Mouse (Mus musculus) embryonic facial prominence, embryonic 15.5 days (tissue): ENCODE measurements around the gene Gm7075. TPM values are rescaled to one million over a fixed set of nuclear protein-coding genes. Genes with fewer than 3 reads are reported as not detected.
"Not testable (repeated sequence)": the region's sequence is repeated elsewhere in the genome, so short reads cannot be mapped to it uniquely, and the experiment has no call there.

ENCODE experiments used
- ATAC-seq: fragments of 200-750 bp; cut with Nextera tagmentation; 2 replicates; pipeline ENCODE4 v1.8.0; 2017; ENCODE audit warnings: low read depth, moderate TSS enrichment; ENCODE audit not compliant: insufficient number of reproducible peaks, low FRiP score, low TSS enrichment
- H3K27ac ChIP-seq: fragments of 300-500 bp; sonication (generic); replicated peaks from 2 replicates; pipeline ENCODE4 v1.5.1; 2015; ENCODE audit warnings: mild to moderate bottlenecking, inconsistent platforms
- H3K27me3 ChIP-seq: fragments of 300-500 bp; sonication (generic); 2 replicates; pipeline ENCODE4 v1.6.1; 2015; ENCODE audit warnings: inconsistent platforms
- H3K36me3 ChIP-seq: fragments of 300-500 bp; sonication (generic); 2 replicates; pipeline ENCODE4 v1.6.1; 2015; ENCODE audit warnings: mild to moderate bottlenecking, inconsistent platforms
- H3K4me1 ChIP-seq: fragments of 300-500 bp; sonication (generic); 2 replicates; pipeline ENCODE4 v1.6.1; 2015; ENCODE audit warnings: inconsistent platforms
- H3K4me2 ChIP-seq: fragments of 300-500 bp; sonication (generic); replicated peaks from 2 replicates; pipeline ENCODE4 v1.6.1; 2015; ENCODE audit warnings: mild to moderate bottlenecking, inconsistent platforms
- H3K4me3 ChIP-seq: fragments of 300-500 bp; sonication (generic); replicated peaks from 2 replicates; pipeline ENCODE4 v1.5.1; 2015; ENCODE audit warnings: mild to moderate bottlenecking, inconsistent platforms
- H3K9ac ChIP-seq: fragments of 300-500 bp; sonication (generic); 2 replicates; pipeline ENCODE4 v1.6.1; 2015; ENCODE audit warnings: inconsistent platforms
- H3K9me3 ChIP-seq: fragments of 300-500 bp; sonication (generic); replicated peaks from 2 replicates; pipeline ENCODE4 v1.6.1; 2016; ENCODE audit warnings: inconsistent platforms
- WGBS: fragments of 180-500 bp; shearing (Covaris S2); methylation state at CpG from one replicate; pipeline ENCODE4 v1.1.7; 2015; 5-methylcytosine and 5-hydroxymethylcytosine counted together
- polyA plus RNA-seq: library from polyadenylated mRNA; unstranded; fragments of >200 nt; fragmentation: Nextera tagmentation; extraction: Ambion mirVana; gene quantifications from 2 replicates; pipeline ENCODE4 v1.2.1, GENCODE M21; 2015

Gm7075 gene
- polyA plus RNA-seq, result not detected in 2 replicates

GRCm38 (mm10) chr10:63421739-63422735 lies at the start of gene Gm7075:
Gm7075 (minus strand) TSS chr10:63421789.
- no peaks in the 10 kb centered on the region for H3K27me3 ChIP-seq
- H3K9me3 ChIP-seq, result no peaks in the 10 kb centered on the region
- no peak within 1 kb of the TSS for H3K9ac ChIP-seq
- no peaks in the 10 kb centered on the region for H3K4me1 ChIP-seq
- 87% methylated on average over 18 of the region's 18 CpGs for WGBS
- no peaks in the 10 kb centered on the region for H3K36me3 ChIP-seq
- H3K4me2 ChIP-seq, result no peak within 1 kb of the TSS
- no peak within 1 kb of the TSS for H3K4me3 ChIP-seq
- no peak for ATAC-seq
- H3K27ac ChIP-seq, result no peak within 1 kb of the TSS

GRCm38 (mm10) chr10:63460935-63461334 lies 39.3 kb upstream of the Gm7075 start:
- Histone ChIP-seq H3K4me3 (no peak overlapping the region), H3K4me1 (no peaks in the 10 kb centered on the region), H3K9ac (no peak overlapping the region), H3K9me3 (no peaks in the 10 kb centered on the region), H3K4me2 (no peak overlapping the region), H3K27me3 (no peaks in the 10 kb centered on the region), H3K27ac (no peak overlapping the region), H3K36me3 (no peaks in the 10 kb centered on the region)
- ATAC-seq, result no peak
- WGBS, result 66% methylated on average over 5 of the region's 5 CpGs

GRCm38 (mm10) chr10:63457292-63458128 lies 35.9 kb upstream of the Gm7075 start:
- no peaks in the 10 kb centered on the region for H3K9me3 ChIP-seq
- WGBS, result 71% methylated on average over 17 of the region's 17 CpGs
- no peaks in the 10 kb centered on the region for H3K27me3 ChIP-seq
- H3K9ac ChIP-seq, result no peak overlapping the region
- no peaks in the 10 kb centered on the region for H3K36me3 ChIP-seq
- peaks cover 6% of the 10 kb centered on the region; the same call in 1 of the 2 replicates for H3K4me1 ChIP-seq
- H3K4me3 ChIP-seq, result no peak overlapping the region
- H3K4me2 ChIP-seq, result no peak overlapping the region
- ATAC-seq, result no peak
- no peak overlapping the region for H3K27ac ChIP-seq

GRCm38 (mm10) chr10:63455110-63455878 lies 33.7 kb upstream of the Gm7075 start:
- H3K9ac ChIP-seq, result no peak overlapping the region
- no peaks in the 10 kb centered on the region for H3K9me3 ChIP-seq
- H3K36me3 ChIP-seq, result no peaks in the 10 kb centered on the region
- no peak overlapping the region; the same call in 1 of the 2 replicates for H3K27ac ChIP-seq
- no peak for ATAC-seq
- H3K4me3 ChIP-seq, result no peak overlapping the region
- no peak overlapping the region for H3K4me2 ChIP-seq
- H3K4me1 ChIP-seq, result peaks cover 6% of the 10 kb centered on the region; the same call in 1 of the 2 replicates
- WGBS, result 40% methylated on average over 8 of the region's 8 CpGs
- H3K27me3 ChIP-seq, result no peaks in the 10 kb centered on the region

- 82% methylated on average over 4 of the region's 4 CpGs for WGBS
These were observed 32.3 kb upstream of the Gm7075 start for GRCm38 (mm10) chr10:63453926-63454325.

GRCm38 (mm10) chr10:63444602-63445387 lies 23.2 kb upstream of the Gm7075 start:
- H3K36me3 ChIP-seq, H3K4me3 ChIP-seq, H3K9ac ChIP-seq, H3K27me3 ChIP-seq, ATAC-seq, H3K4me2 ChIP-seq, H3K27ac ChIP-seq, H3K4me1 ChIP-seq, H3K9me3 ChIP-seq: not testable (repeated sequence)
- 84% methylated on average over 13 of the region's 13 CpGs for WGBS

More at GRCm38 (mm10) chr10:63453926-63454325, 32.3 kb upstream of the Gm7075 start:
- Histone ChIP-seq H3K4me3 (no peak overlapping the region), H3K36me3 (no peaks in the 10 kb centered on the region), H3K9ac (no peak overlapping the region), H3K4me2 (no peak overlapping the region), H3K4me1 (peaks cover 6% of the 10 kb centered on the region; the same call in 1 of the 2 replicates), H3K9me3 (no peaks in the 10 kb centered on the region), H3K27ac (no peak overlapping the region), H3K27me3 (no peaks in the 10 kb centered on the region)
- ATAC-seq, result no peak

- WGBS, result 61% methylated on average over 7 of the region's 7 CpGs
- no peak overlapping the region for H3K4me3 ChIP-seq
- H3K27ac ChIP-seq, result no peak overlapping the region
- no peaks in the 10 kb centered on the region for H3K9me3 ChIP-seq
- ATAC-seq, result no peak
- no peak overlapping the region for H3K9ac ChIP-seq
- no peak overlapping the region for H3K4me2 ChIP-seq
- no peaks in the 10 kb centered on the region for H3K27me3 ChIP-seq
- H3K36me3 ChIP-seq, result no peaks in the 10 kb centered on the region
- H3K4me1 ChIP-seq, result no peaks in the 10 kb centered on the region
These were observed 18.2 kb upstream of the Gm7075 start for GRCm38 (mm10) chr10:63439694-63440228.

GRCm38 (mm10) chr10:63438736-63439262 lies 17.2 kb upstream of the Gm7075 start:
- ATAC-seq, result no peak
- H3K4me2 ChIP-seq, result no peak overlapping the region
- no peak overlapping the region for H3K4me3 ChIP-seq
- no peaks in the 10 kb centered on the region for H3K9me3 ChIP-seq
- no peaks in the 10 kb centered on the region for H3K27me3 ChIP-seq
- H3K36me3 ChIP-seq, result no peaks in the 10 kb centered on the region
- no peaks in the 10 kb centered on the region for H3K4me1 ChIP-seq
- H3K9ac ChIP-seq, result no peak overlapping the region
- H3K27ac ChIP-seq, result no peak overlapping the region

- Histone ChIP-seq H3K9me3 (no peaks in the 10 kb centered on the region), H3K4me1 (peaks cover 9% of the 10 kb centered on the region; the same call in 1 of the 2 replicates), H3K36me3 (no peaks in the 10 kb centered on the region), H3K9ac (no peak overlapping the region), H3K4me3 (no peak overlapping the region), H3K27me3 (no peaks in the 10 kb centered on the region), H3K27ac (no peak overlapping the region), H3K4me2 (no peak overlapping the region)
- ATAC-seq, result no peak
- WGBS, result 82% methylated on average over 2 of the region's 2 CpGs
These were observed 11.3 kb upstream of the Gm7075 start for GRCm38 (mm10) chr10:63432887-63433286.

- ATAC-seq, result no peak
- H3K9ac ChIP-seq, result no peak overlapping the region
These were observed 10.5 kb upstream of the Gm7075 start for GRCm38 (mm10) chr10:63432099-63432498.

More at GRCm38 (mm10) chr10:63432099-63432498, 10.5 kb upstream of the Gm7075 start:
- no peaks in the 10 kb centered on the region for H3K36me3 ChIP-seq
- H3K27ac ChIP-seq, result no peak overlapping the region
- whole genome bisulfite sequencing, result 86% methylated on average over 8 of the region's 8 CpGs
- no peak overlapping the region for H3K4me3 ChIP-seq
- peaks cover 9% of the 10 kb centered on the region; the same call in 1 of the 2 replicates for H3K4me1 ChIP-seq
- H3K9me3 ChIP-seq, result no peaks in the 10 kb centered on the region
- H3K4me2 ChIP-seq, result no peak overlapping the region
- no peaks in the 10 kb centered on the region for H3K27me3 ChIP-seq
